Mouse (Mus musculus) lung, postnatal 0 days (tissue): ENCODE data around the gene D230025D16Rik. TPM values are rescaled to one million over a fixed set of nuclear protein-coding genes. Genes with fewer than 3 reads are reported as not detected.
"Not testable (repeated sequence)": the region's sequence is repeated elsewhere in the genome, so short reads cannot be mapped to it uniquely, and the experiment has no call there.

Experiments used
- ATAC-seq: fragments of 200-750 bp; cut with Nextera tagmentation; 2 replicates; pipeline ENCODE4 v1.8.0; 2017; ENCODE audit warnings: moderate library complexity
- DNase-seq: peaks from one replicate; pipeline ENCODE4 v3.0.0-alpha.2; 2016; ENCODE audit warnings: low spot score
- H3K27ac ChIP-seq: fragments of 300-500 bp; sonication (generic); 2 replicates; pipeline ENCODE4 v1.5.1; 2014; ENCODE audit warnings: antibody characterized with exemption, mild to moderate bottlenecking, low read length, mixed read lengths
- H3K27me3 ChIP-seq: fragments of 300-500 bp; sonication (generic); replicated peaks from 2 replicates; pipeline ENCODE4 v1.6.1; 2014; ENCODE audit warnings: low read length, mixed read lengths; ENCODE audit not compliant: insufficient read depth
- H3K36me3 ChIP-seq: fragments of 300-500 bp; sonication (generic); 2 replicates; pipeline ENCODE4 v1.6.1; 2014; ENCODE audit warnings: low read length, mixed read lengths; ENCODE audit not compliant: insufficient read depth
- H3K4me1 ChIP-seq: fragments of 300-500 bp; sonication (generic); 2 replicates; pipeline ENCODE4 v1.6.1; 2014; ENCODE audit warnings: antibody characterized with exemption, low read depth, low read length, mixed read lengths; ENCODE audit not compliant: insufficient read depth
- H3K4me2 ChIP-seq: fragments of 300-500 bp; sonication (generic); replicated peaks from 2 replicates; pipeline ENCODE4 v1.6.1; 2014; ENCODE audit warnings: low read depth, mild to moderate bottlenecking, low read length, moderate library complexity, mixed read lengths
- H3K4me3 ChIP-seq: fragments of 300-500 bp; sonication (generic); 2 replicates; pipeline ENCODE4 v1.5.1; 2014; ENCODE audit warnings: low read depth, low read length
- H3K9ac ChIP-seq: fragments of 300-500 bp; sonication (generic); replicated peaks from 2 replicates; pipeline ENCODE4 v1.6.1; 2014; ENCODE audit warnings: low read depth, mild to moderate bottlenecking
- H3K9me3 ChIP-seq: fragments of 300-500 bp; sonication (generic); 2 replicates; pipeline ENCODE4 v1.6.1; 2016; ENCODE audit warnings: low read length, mixed read lengths
- CTCF ChIP-seq: IDR thresholded peaks from 2 replicates; pipeline ENCODE4 v1.5.1; 2016; ENCODE audit warnings: antibody characterized with exemption, mild to moderate bottlenecking
- EP300 ChIP-seq: IDR thresholded peaks from 2 replicates; pipeline ENCODE4 v1.6.1; 2016; ENCODE audit warnings: antibody characterized with exemption, mild to moderate bottlenecking, control low read depth
- WGBS: fragments of 180-500 bp; shearing (Covaris S2); extraction: QIAGEN DNeasy Blood & Tissue Kit; methylation state at CpG from one replicate; pipeline ENCODE4 v1.1.7; 2014; 5-methylcytosine and 5-hydroxymethylcytosine counted together
- polyA plus RNA-seq: library from polyadenylated mRNA; unstranded; fragments of >200 nt; fragmentation: Nextera tagmentation; extraction: Ambion mirVana; gene quantifications from 2 replicates; pipeline ENCODE4 v1.2.1, GENCODE M21; 2015

D230025D16Rik gene
- polyA plus RNA-seq: 82.6 and 91.3 TPM in 2 replicates

DNA sequence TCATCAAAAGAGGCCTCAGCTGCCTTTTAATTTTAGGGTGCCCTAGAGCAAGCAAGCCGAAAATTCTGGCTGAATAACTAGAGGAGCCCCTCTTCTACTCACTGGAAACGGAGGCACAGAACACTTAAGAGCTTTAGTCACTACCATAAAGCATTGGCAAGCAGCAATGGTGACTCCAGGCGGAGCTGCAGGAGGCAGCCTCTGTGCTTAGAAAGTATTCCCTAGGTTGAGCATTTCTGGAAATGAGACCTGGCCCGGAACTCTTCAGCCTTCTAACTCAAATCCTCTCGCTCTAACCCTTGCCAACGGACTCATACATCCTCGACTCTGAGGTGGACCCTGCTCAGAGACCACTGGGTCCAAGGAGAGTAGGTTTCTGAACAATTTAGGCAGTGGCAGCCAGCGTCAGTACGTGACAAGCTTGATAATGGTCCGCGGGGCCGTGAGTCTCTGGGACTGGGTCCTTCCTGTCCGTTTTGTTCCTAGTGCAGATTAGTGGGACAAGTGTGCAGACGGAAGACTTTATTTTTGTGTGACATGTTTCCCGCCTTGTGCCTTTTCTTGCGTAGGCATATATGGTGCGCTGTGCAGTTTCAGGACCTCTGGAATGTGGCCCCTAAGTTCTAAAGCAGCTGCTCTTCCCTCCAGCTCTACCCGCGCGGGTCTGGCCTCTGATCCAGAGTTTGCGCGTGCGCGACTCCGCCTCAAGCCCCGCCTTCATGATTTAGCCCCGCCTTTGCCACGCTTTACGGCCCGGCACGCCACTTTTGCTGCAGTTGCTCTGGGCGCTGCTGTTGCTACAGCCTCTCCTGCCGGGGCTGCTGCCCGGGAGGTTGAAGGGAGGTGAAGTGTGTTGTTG lies at the start of gene D230025D16Rik:
Gene D230025D16Rik (plus strand): TSS at position 733 of the 859 bp plus-strand sequence.
- WGBS: 5% methylated on average over 34 of the region's 34 CpGs
- H3K4me1 ChIP-seq: no peaks in the 10 kb centered on the region
- no peaks in the 10 kb centered on the region for H3K9me3 ChIP-seq
- H3K36me3 ChIP-seq: no peaks in the 10 kb centered on the region
- H3K4me3 ChIP-seq: peak within 1 kb of the TSS; percentile 85
- TF ChIP-seq EP300: no peak
- TF ChIP-seq CTCF: peak; percentile 17; the same call in 1 of the 2 replicates
- H3K27me3 ChIP-seq: no peaks in the 10 kb centered on the region
- H3K4me2 ChIP-seq: peak within 1 kb of the TSS; percentile 73
- H3K9ac ChIP-seq: peak within 1 kb of the TSS; percentile 94
- DNase-seq (peak; percentile 97), ATAC-seq (peak; percentile 89)
- H3K27ac ChIP-seq: peak within 1 kb of the TSS; percentile 99

DNA sequence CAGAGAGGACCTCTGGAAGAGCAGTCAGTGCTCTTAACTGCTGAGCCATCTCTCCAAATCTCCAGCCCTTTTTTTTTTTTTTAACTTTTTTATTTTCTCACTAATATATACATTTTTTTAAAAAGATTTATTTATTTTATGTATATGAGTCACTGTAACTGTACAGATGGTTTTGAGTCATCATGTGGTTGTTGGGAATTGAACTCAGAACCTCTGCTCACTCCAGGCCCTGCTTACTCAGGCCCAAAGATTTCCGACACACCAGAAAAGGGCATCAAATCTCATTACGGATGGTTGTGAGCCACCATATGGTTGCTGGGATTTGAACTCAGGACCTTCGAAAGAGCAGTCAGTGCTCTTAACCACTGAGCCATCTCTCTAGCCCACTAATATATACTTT lies 49.7 kb upstream of the D230025D16Rik start:
- H3K36me3 ChIP-seq, H3K4me1 ChIP-seq, H3K27me3 ChIP-seq, H3K9me3 ChIP-seq, H3K27ac ChIP-seq, H3K4me3 ChIP-seq, ATAC-seq, H3K4me2 ChIP-seq, H3K9ac ChIP-seq, DNase-seq: not testable (repeated sequence)
- WGBS: 98% methylated on average over 3 of the region's 3 CpGs

- Histone ChIP-seq H3K4me3 (no peak overlapping the region), H3K4me2 (no peak overlapping the region), H3K27ac (no peak overlapping the region), H3K27me3 (no peaks in the 10 kb centered on the region), H3K36me3 (0 out of 2 replicates have a peak, but pooled peaks cover 5% of the 10 kb centered on the region), H3K4me1 (no peaks in the 10 kb centered on the region), H3K9ac (no peak overlapping the region), H3K9me3 (no peaks in the 10 kb centered on the region)
- DNase-seq (no peak), ATAC-seq (no peak)
- WGBS: 86% methylated on average over 6 of the region's 6 CpGs
- TF ChIP-seq CTCF: no peak
Observed at GRCm38 (mm10) chr8:105178211-105178800, 46.6 kb upstream of the D230025D16Rik start.

- no peak for ATAC-seq
- no peak overlapping the region for H3K4me3 ChIP-seq
- TF ChIP-seq CTCF (no peak), EP300 (no peak)
- no peak for DNase-seq
- H3K27me3 ChIP-seq: no peaks in the 10 kb centered on the region
- WGBS: 85% methylated on average over 1 of the region's 1 CpGs
- no peaks in the 10 kb centered on the region for H3K4me1 ChIP-seq
- no peak overlapping the region for H3K4me2 ChIP-seq
- H3K36me3 ChIP-seq: 0 out of 2 replicates have a peak, but pooled peaks cover 5% of the 10 kb centered on the region
- H3K27ac ChIP-seq: no peak overlapping the region
- no peaks in the 10 kb centered on the region for H3K9me3 ChIP-seq
- no peak overlapping the region for H3K9ac ChIP-seq
Observed at GRCm38 (mm10) chr8:105182201-105182600, 42.7 kb upstream of the D230025D16Rik start.

DNA sequence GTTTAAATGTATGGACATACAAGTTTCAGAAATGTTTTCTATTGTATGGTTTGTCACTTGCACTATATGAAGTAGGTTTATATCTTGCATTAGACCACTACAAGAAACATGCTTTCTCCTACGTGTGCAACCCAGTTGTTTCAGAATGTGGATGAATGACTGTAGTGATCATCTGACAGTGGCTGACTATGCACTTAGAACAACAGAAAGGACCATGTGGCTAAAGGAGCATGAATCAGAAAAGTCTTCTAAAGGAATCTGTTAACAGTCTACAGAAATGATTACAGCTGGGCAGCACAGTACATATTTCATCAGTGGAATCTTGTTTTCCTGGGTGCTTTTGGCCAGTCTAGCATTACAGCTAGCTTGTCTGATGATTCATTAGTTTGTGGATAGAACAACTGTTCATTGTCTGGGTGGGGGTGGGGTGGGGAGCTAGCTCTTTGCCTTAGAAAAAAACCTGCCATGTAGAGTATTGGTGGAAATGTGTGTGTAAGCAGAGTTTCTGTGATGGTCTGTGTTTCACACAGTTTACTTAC lies 38.4 kb upstream of the D230025D16Rik start:
- Histone ChIP-seq H3K4me3 (no peak overlapping the region), H3K4me1 (no peaks in the 10 kb centered on the region), H3K9me3 (no peaks in the 10 kb centered on the region), H3K27me3 (no peaks in the 10 kb centered on the region), H3K4me2 (no peak overlapping the region), H3K36me3 (no peaks in the 10 kb centered on the region), H3K9ac (no peak overlapping the region), H3K27ac (no peak overlapping the region)
- TF ChIP-seq CTCF (no peak), EP300 (no peak)
- 60% methylated on average over 1 of the region's 1 CpGs for WGBS
- DNase-seq (peak; percentile 18), ATAC-seq (no peak)

DNA sequence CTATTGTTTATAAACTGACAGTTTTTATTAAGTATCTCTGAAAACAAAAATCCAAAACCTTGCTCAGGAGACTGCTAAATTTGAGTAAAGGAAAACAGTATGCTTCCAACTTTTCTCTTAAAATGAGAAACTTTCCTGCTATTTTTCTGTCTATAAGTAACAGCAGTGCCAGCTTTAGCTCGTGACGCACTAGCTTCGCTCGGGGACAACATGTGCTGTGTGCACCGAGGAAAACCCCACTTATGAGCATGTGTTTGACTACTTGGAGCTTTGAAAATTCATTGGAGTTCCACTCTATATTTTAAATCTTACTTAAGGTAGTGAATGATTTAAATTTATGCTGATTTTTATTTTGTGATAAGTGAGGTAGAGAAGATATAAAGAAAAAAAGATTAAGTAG lies 32.8 kb upstream of the D230025D16Rik start:
- TF ChIP-seq CTCF (no peak), EP300 (no peak)
- WGBS: 93% methylated on average over 5 of the region's 5 CpGs

More for the DNA sequence above, 32.8 kb upstream of the D230025D16Rik start:
- Histone ChIP-seq H3K4me1 (no peaks in the 10 kb centered on the region), H3K9ac (no peak overlapping the region), H3K9me3 (no peaks in the 10 kb centered on the region), H3K27ac (no peak overlapping the region), H3K36me3 (peaks cover 5% of the 10 kb centered on the region), H3K27me3 (no peaks in the 10 kb centered on the region), H3K4me3 (no peak overlapping the region), H3K4me2 (no peak overlapping the region)
- DNase-seq: no peak
- no peak for ATAC-seq
